Mouse (Mus musculus): Measurements from ENCODE around the gene Olfr480. TPM values are rescaled to one million over a fixed set of nuclear protein-coding genes. Genes with fewer than 3 reads are reported as not detected.

Gene Olfr480
- polyA plus RNA-seq (2012; rRNA removed), result not detected in 2 replicates

DNA sequence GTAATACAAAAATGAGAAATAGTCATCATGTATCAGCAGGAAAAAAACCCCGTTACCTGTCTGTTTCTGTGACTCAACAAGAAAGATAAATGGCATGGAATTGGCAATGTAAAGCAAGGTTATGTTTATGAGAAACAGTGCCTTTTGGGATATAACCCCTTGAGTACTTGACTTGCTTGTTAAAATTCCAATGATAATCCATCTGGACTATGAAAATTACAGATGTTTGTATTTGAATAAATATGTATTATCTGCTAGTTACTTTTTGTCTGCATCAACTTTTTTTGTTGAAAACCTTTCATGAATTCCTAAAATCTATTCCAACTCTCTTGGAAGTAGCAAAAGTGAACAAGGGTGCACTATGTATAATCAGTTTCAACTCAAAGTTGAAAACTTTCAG lies at the start of gene Olfr480:
Gene Olfr480, minus strand, starts transcription at position 101 of the 400 bp plus-strand sequence.

DNA sequence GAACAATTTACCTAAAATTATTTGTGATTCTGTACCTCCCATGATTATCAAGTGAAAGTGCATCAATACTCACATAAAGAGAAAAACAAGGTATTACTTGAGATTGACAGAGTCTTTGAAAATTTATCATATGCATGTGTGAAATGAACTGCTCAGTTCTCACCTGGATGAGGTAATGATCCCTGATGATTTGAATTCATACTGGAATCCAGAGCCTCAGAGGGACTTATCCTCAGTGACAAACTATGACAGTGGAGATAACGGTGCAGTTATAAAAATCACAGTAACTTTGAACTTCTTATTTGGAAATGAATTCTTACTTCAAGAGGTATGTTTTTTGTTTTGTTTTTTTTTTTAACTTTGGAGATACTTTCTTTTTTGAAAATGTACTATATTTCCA lies 33.4 kb upstream of the Olfr480 start, which contains the start of gene Olfr483:
Gene Olfr483, plus strand, starts transcription at position 301 of the 400 bp plus-strand sequence.

GRCm38 (mm10) chr7:108097486-108097885 lies 30.3 kb upstream of the Olfr480 start, which contains the start of gene Olfr482:
TSS of gene Olfr482 (minus strand) at chr7:108097586.

DNA sequence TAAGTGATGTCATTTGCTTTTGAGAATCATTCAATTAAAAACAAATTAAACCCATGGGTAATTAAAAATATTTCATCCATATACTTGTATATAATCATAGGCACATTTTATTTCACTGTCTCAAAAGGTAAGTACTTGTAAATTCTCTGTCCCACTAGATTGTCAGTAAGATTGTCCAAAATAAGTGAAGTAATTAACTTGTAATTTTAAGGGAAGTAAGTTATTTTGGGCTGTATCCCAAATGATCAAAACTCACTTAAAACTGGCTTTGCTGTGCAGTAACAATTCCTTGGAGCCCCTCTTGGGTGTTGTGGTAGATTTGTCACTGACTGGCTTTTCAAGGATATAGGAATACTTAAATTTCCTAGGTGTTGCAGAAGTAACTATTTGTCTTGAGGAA lies 12.4 kb upstream of the Olfr480 start, which contains the start of gene Olfr481:
Gene Olfr481, plus strand, starts transcription at position 301 of the 400 bp plus-strand sequence.

DNA sequence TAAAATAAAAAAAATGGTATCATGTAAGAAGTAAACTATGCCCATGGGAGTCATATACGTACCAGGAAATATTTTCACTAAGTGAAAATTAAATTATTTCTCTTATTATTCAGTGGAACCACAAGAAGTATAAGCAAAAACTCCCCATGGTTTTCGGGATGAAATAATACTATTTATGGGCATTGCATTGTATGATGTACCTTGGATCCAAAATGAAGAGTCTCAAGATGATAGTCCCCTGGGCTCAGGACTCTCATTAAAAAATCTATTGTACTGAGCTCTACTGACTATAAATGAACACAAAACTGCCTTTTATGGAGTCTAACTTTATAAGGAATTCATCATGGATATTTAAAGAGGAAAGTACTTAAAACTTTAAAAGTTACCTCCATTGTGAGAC lies 16.8 kb downstream of the Olfr480 start, which contains the start of gene Olfr479:
Gene Olfr479, plus strand, starts transcription at position 301 of the 400 bp plus-strand sequence.

GRCm38 (mm10) chr7:108033889-108034288 lies 33.3 kb downstream of the Olfr480 start, which contains the start of gene Olfr478:
TSS of gene Olfr478 (minus strand) at chr7:108033989.

Other genes starting within 250 kb of the Olfr480 start
- gene Olfr469, start 241.8 kb downstream of the Olfr480 start, polyA plus RNA-seq (2012; rRNA removed), result not detected in 2 replicates
- not detected in 2 replicates for gene Olfr470, start 219.9 kb downstream of the Olfr480 start, polyA plus RNA-seq (2012; rRNA removed)
- gene Olfr472, start 169.4 kb downstream of the Olfr480 start, polyA plus RNA-seq (2012; rRNA removed), result not detected in 2 replicates
- not detected in 2 replicates for gene Olfr473, start 136.9 kb downstream of the Olfr480 start, polyA plus RNA-seq (2012; rRNA removed)
- not detected in 2 replicates for gene Olfr474, start 112.7 kb downstream of the Olfr480 start, polyA plus RNA-seq (2012; rRNA removed)
- not detected in 2 replicates for gene Olfr476, start 102.5 kb downstream of the Olfr480 start, polyA plus RNA-seq (2012; rRNA removed)
- gene Olfr477, start 80.7 kb downstream of the Olfr480 start, polyA plus RNA-seq (2012; rRNA removed), result not detected in 2 replicates
- not detected in 2 replicates for gene Olfr478, start 33.4 kb downstream of the Olfr480 start, polyA plus RNA-seq (2012; rRNA removed)
- gene Olfr479, start 16.7 kb downstream of the Olfr480 start, polyA plus RNA-seq (2012; rRNA removed), result not detected in 2 replicates
- gene Olfr481, start 12.5 kb upstream of the Olfr480 start, polyA plus RNA-seq (2012; rRNA removed), result not detected in 2 replicates
- gene Olfr482, start 30.2 kb upstream of the Olfr480 start, polyA plus RNA-seq (2012; rRNA removed), result not detected in 2 replicates
- gene Olfr483, start 33.5 kb upstream of the Olfr480 start, polyA plus RNA-seq (2012; rRNA removed), result not detected in 2 replicates
- gene Olfr484, start 60.1 kb upstream of the Olfr480 start, polyA plus RNA-seq (2012; rRNA removed), result not detected in 2 replicates
- gene Olfr485, start 92.5 kb upstream of the Olfr480 start, polyA plus RNA-seq (2012; rRNA removed), result not detected in 2 replicates
- not detected in 2 replicates for gene Olfr486, start 105.4 kb upstream of the Olfr480 start, polyA plus RNA-seq (2012; rRNA removed)
- not detected in 2 replicates for gene Olfr487, start 147.3 kb upstream of the Olfr480 start, polyA plus RNA-seq (2012; rRNA removed)
- not detected in 2 replicates for gene Olfr488, start 191.0 kb upstream of the Olfr480 start, polyA plus RNA-seq (2012; rRNA removed)
- not detected in 2 replicates for gene Olfr490, start 221.6 kb upstream of the Olfr480 start, polyA plus RNA-seq (2012; rRNA removed)
- gene Olfr491, start 246.1 kb upstream of the Olfr480 start, polyA plus RNA-seq (2012; rRNA removed), result not detected in 2 replicates

Measured in stomach, adult 2 months (tissue).